Mouse (Mus musculus) forebrain, embryonic 11.5 days (tissue): ENCODE data around the gene Skap2. TPM values are rescaled to one million over a fixed set of nuclear protein-coding genes. Genes with fewer than 3 reads are reported as not detected.

ENCODE experiments used
- ATAC-seq: fragments of 200-750 bp; cut with Nextera tagmentation; replicated peaks from 2 replicates; pipeline ENCODE4 v1.8.0; 2017; ENCODE audit warnings: moderate TSS enrichment; ENCODE audit not compliant: low FRiP score
- DNase-seq: peaks from one replicate; pipeline ENCODE4 v3.0.0-alpha.2; 2017; ENCODE audit warnings: low spot score
- H3K27ac ChIP-seq: fragments of 300-500 bp; sonication (generic); 2 replicates; pipeline ENCODE4 v1.5.1; 2014; ENCODE audit warnings: low read depth, low read length
- H3K27me3 ChIP-seq: fragments of 300-500 bp; sonication (generic); 2 replicates; pipeline ENCODE4 v1.6.1; 2014; ENCODE audit warnings: mild to moderate bottlenecking, low read length, mixed read lengths; ENCODE audit not compliant: control insufficient read depth, insufficient read depth
- H3K36me3 ChIP-seq: fragments of 300-500 bp; sonication (generic); 2 replicates; pipeline ENCODE4 v1.6.1; 2014; ENCODE audit warnings: mild to moderate bottlenecking, low read length, moderate library complexity, mixed read lengths; ENCODE audit not compliant: control insufficient read depth, insufficient read depth
- H3K4me1 ChIP-seq: fragments of 300-500 bp; sonication (generic); replicated peaks from 2 replicates; pipeline ENCODE4 v1.6.1; 2014; ENCODE audit warnings: low read length, mixed read lengths; ENCODE audit not compliant: control insufficient read depth, insufficient read depth
- H3K4me2 ChIP-seq: fragments of 300-500 bp; sonication (generic); 2 replicates; pipeline ENCODE4 v1.6.1; 2014; ENCODE audit warnings: low read depth, mild to moderate bottlenecking, low read length, moderate library complexity, mixed read lengths; ENCODE audit not compliant: severe bottlenecking
- H3K4me3 ChIP-seq: fragments of 300-500 bp; sonication (generic); 2 replicates; pipeline ENCODE4 v1.5.1; 2014; ENCODE audit warnings: low read depth, low read length
- H3K9ac ChIP-seq: fragments of 300-500 bp; sonication (generic); 2 replicates; pipeline ENCODE4 v1.6.1; 2014; ENCODE audit warnings: low read length
- H3K9me3 ChIP-seq: fragments of 300-500 bp; sonication (generic); 2 replicates; pipeline ENCODE4 v1.6.1; 2016; ENCODE audit warnings: low read length, mixed read lengths; ENCODE audit not compliant: control insufficient read depth
- WGBS: fragments of 180-500 bp; shearing (Covaris S2); extraction: QIAGEN DNeasy Blood & Tissue Kit; methylation state at CpG from one replicate; pipeline ENCODE4 v1.1.7; 2014; 5-methylcytosine and 5-hydroxymethylcytosine counted together
- polyA plus RNA-seq: library from polyadenylated mRNA; unstranded; fragments of >200 nt; fragmentation: Nextera tagmentation; extraction: Ambion mirVana; gene quantifications from 2 replicates; pipeline ENCODE4 v1.2.1, GENCODE M21; 2014

Skap2 gene
- polyA plus RNA-seq, 1 experiment from 2014 or later: 7.7 TPM

DNA sequence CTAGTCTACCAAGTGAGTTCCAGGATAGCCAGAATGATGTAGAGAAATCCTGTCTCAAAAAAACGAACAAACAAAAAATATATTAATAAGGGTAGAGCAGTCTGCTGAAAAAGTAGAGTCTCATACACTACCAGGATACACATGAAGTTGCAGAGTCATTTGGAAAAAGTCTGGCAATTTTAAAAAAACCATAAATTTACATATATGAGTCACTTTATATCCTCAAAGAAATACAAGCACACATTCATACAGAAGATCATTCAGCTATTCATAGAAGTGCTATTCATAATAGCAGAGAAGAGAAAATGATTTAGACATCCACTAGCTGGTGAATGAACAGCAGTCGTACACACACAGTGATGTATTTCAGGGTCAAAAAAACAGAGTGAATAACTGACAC, 24.4 kb downstream of the Skap2 start:
- DNase-seq (no peak), ATAC-seq (no peak)
- Histone ChIP-seq H3K27ac (no peak overlapping the region), H3K36me3 (no peaks in the 10 kb centered on the region), H3K4me3 (no peak overlapping the region), H3K9ac (no peak overlapping the region), H3K27me3 (no peaks in the 10 kb centered on the region), H3K9me3 (no peaks in the 10 kb centered on the region), H3K4me2 (no peak overlapping the region), H3K4me1 (no peaks in the 10 kb centered on the region)
- 83% methylated on average over 2 of the region's 2 CpGs for WGBS

DNA sequence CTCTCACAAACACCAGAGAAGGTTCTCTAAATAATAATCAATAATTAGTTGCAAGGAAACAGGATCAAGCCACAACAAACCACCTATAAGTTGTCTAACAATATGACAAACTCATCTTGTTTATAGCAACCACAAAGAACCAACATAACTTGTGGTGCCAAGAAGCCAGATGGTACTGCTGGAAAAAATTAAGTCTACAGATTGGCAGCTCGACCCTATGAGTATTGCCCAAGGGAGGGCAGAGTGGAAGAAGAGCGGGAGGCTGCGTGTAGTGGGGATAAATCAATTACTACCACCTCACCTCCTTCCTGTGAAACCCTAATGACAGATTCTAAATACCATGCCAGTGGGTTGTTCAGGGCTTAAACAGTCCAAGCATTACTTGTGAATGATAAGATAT, 34.7 kb downstream of the Skap2 start:
- ATAC-seq (no peak), DNase-seq (no peak)
- WGBS: 71% methylated on average over 3 of the region's 3 CpGs
- Histone ChIP-seq H3K9me3 (no peaks in the 10 kb centered on the region), H3K4me1 (no peaks in the 10 kb centered on the region), H3K27me3 (no peaks in the 10 kb centered on the region), H3K9ac (no peak overlapping the region), H3K4me3 (no peak overlapping the region), H3K27ac (no peak overlapping the region), H3K4me2 (no peak overlapping the region), H3K36me3 (no peaks in the 10 kb centered on the region)

DNA sequence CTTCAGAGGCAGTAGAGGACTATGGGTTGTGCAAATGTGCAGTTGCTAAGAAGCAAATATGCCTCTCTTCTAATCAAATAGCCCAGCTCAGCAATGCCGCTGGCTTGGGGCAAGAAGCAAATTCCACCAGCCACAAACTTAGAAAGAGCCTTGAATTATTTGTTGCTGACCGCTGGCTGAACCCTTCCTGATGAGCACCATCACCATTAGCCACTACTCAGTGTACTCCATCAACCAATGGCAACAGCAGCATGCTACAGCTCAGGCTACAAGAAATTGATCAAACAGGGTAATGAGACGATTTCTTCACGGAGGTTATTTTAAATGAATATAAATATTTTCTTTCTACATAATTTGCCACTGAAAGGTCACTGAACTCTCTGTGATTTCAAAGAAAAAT, 36.6 kb downstream of the Skap2 start:
- no peak for DNase-seq
- Histone ChIP-seq H3K9ac (no peak overlapping the region), H3K27ac (no peak overlapping the region), H3K36me3 (no peaks in the 10 kb centered on the region), H3K4me1 (no peaks in the 10 kb centered on the region), H3K4me2 (no peak overlapping the region), H3K4me3 (no peak overlapping the region), H3K9me3 (no peaks in the 10 kb centered on the region), H3K27me3 (no peaks in the 10 kb centered on the region)
- no peak for ATAC-seq
- 66% methylated on average over 4 of the region's 4 CpGs for WGBS

DNA sequence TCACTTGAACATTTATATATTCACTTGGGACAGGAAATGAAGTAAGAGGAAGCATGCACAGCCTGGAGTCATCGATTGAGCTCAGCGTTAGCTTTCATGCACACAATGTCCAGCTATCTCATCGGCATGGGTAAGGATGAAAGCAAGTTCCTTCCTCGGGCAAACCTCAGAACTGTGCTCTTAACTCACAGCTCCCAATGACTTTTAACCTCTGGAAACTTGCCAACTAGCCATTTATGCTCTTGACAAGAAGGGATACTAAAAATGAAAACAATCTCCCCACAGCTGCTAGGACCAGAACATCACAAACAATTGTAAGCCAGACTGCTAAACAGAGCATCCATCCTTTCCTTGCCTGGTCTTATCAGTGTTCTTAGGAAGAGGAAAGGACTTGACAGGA, 53.4 kb downstream of the Skap2 start:
- WGBS: 86% methylated on average over 4 of the region's 4 CpGs
- H3K27me3 ChIP-seq: no peaks in the 10 kb centered on the region
- H3K36me3 ChIP-seq: no peaks in the 10 kb centered on the region
- H3K27ac ChIP-seq: no peak overlapping the region
- no peak for DNase-seq
- H3K4me3 ChIP-seq: no peak overlapping the region
- ATAC-seq: no peak
- no peak overlapping the region for H3K4me2 ChIP-seq
- no peak overlapping the region for H3K9ac ChIP-seq
- no peaks in the 10 kb centered on the region for H3K9me3 ChIP-seq
- H3K4me1 ChIP-seq: no peaks in the 10 kb centered on the region

DNA sequence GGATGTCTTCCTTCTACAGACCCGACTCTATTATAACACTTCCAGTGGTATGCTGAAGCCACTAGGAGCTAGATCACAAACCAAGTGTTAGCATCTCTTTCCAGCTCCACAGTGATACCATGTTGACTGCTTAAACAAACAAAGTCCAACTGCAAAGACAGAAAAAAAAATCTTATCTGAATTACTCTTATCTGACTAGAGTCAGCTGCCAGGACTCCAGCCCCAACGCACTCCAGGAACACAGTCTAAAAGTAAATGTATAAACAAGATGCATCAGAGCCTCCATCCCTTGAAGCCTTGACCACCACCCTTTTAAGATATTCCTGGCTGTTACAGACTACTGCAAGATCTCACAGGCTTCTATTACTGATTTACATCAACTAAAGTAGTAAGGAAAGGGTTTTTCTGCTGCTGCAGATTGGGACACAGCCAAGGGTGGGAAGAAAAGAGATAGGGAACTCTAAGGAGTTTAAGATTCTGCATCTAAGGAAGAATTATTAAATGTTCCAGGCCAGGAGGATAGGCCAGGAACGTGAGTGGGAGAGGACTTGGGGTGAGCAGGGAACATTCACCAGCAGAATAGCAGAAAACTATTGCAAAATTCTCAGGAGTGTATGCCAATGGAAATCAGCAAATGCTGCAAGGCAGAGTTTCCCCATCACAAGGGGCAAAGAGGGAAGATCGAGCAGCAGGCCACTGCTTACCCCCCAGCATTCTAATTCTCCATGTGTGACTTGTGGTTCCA, 56.1 kb downstream of the Skap2 start:
- Histone ChIP-seq H3K9ac (no peak overlapping the region), H3K9me3 (no peaks in the 10 kb centered on the region), H3K27ac (no peak overlapping the region), H3K27me3 (no peaks in the 10 kb centered on the region), H3K4me1 (no peaks in the 10 kb centered on the region), H3K36me3 (no peaks in the 10 kb centered on the region), H3K4me3 (no peak overlapping the region), H3K4me2 (no peak overlapping the region)
- 85% methylated on average over 4 of the region's 4 CpGs for WGBS
- DNase-seq: no peak
- no peak for ATAC-seq

DNA sequence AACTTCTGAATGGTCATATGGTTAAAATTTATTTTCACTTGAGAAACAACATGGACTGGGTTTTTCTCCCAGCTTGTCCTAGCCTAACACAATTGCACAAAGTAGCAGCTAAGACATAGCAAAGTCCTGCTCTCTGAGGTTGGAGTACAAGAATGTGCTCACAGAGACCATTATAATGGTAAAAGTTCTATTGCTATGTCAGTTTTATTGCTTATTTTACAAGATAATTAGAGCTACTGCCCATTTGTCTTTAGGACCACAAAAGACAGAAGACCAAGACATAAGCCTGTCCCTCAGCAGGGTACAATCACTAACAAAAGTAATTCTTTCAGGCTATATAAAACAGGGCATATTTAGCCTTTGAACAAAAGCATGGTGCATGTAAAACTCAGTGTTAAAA, 64.7 kb downstream of the Skap2 start:
- ATAC-seq (no peak), DNase-seq (no peak)
- Histone ChIP-seq H3K4me1 (no peaks in the 10 kb centered on the region), H3K27me3 (no peaks in the 10 kb centered on the region), H3K27ac (no peak overlapping the region), H3K4me2 (no peak overlapping the region), H3K9ac (no peak overlapping the region), H3K4me3 (no peak overlapping the region), H3K36me3 (no peaks in the 10 kb centered on the region), H3K9me3 (no peaks in the 10 kb centered on the region)

DNA sequence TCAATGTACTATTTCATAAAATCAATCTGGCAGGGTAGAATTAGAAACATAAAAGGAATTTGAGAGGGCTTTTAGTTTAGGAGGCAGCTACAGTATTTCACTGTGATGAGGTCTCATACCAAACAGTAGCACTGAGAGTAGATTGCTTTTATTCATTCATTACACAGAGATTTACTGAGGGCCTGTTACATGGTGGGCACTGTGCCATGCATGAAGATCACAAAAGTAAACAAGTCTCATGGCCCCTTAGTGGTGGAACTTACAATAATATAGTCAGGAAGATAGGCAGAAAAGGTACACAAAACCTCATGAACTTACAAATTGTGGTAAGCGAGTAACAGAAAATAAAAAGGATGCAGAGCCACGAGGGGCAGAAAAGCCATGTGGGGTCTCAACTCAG, 67.4 kb downstream of the Skap2 start:
- Histone ChIP-seq H3K27ac (no peak overlapping the region), H3K4me1 (no peaks in the 10 kb centered on the region), H3K27me3 (no peaks in the 10 kb centered on the region), H3K9ac (no peak overlapping the region), H3K4me3 (no peak overlapping the region), H3K4me2 (no peak overlapping the region), H3K9me3 (no peaks in the 10 kb centered on the region), H3K36me3 (no peaks in the 10 kb centered on the region)
- DNase-seq: no peak
- no peak for ATAC-seq
- WGBS: 87% methylated on average over 2 of the region's 2 CpGs

DNA sequence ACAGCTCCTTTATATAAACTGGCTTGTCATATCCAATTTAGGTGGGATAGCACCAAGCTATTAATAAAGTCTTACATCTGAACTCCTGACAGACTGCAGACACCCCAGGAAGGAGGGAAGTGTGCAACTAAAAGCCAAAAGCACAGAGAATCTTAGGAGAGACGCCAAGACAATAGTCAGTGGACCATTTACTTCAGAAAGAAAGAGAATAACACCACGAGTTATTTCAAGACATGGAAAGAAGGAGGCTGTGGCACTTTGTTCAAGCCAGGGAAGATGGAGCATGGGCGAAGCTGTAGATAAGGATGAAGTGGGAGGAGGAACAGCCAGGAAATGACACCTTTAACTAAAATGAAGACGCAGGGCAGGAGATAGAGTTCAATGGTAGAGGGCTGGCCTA, 78.4 kb downstream of the Skap2 start:
- no peaks in the 10 kb centered on the region for H3K9me3 ChIP-seq
- no peaks in the 10 kb centered on the region for H3K4me1 ChIP-seq
- no peak overlapping the region for H3K4me3 ChIP-seq
- ATAC-seq: no peak
- 71% methylated on average over 4 of the region's 4 CpGs for WGBS
- H3K36me3 ChIP-seq: no peaks in the 10 kb centered on the region
- peaks cover 25% of the 10 kb centered on the region for H3K27me3 ChIP-seq
- H3K9ac ChIP-seq: no peak overlapping the region
- no peak for DNase-seq
- no peak overlapping the region for H3K4me2 ChIP-seq
- no peak overlapping the region for H3K27ac ChIP-seq

DNA sequence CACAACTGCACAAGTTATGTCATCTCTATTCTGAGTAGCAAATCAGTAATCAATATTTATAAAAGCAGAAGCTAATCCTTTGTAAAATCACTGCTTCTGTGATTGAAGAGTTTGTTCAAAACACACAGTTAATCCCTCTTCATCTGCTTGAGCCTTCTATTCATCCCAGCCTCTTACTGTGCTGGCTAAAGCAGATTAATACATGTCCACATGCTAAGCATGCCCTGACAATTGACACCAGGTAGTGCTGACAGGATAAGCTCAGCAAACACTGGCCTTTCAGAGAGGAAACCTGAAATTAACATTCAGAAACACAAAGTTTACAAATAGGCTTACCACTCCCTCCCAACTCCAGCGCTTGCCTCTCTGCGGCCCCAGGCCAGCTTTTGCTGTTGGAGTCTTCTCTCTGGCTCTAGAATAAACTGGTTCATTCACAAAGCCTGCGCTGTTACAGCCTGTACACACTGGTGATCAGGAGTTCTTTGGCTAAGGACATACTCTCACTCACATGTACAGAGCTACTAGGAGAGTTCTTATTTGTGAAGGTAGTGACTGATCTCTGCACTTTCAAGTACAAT, 79.2 kb downstream of the Skap2 start:
- H3K4me2 ChIP-seq: no peak overlapping the region
- peaks cover 25% of the 10 kb centered on the region for H3K27me3 ChIP-seq
- no peaks in the 10 kb centered on the region for H3K36me3 ChIP-seq
- H3K9ac ChIP-seq: no peak overlapping the region
- ATAC-seq (no peak), DNase-seq (no peak)
- no peak overlapping the region for H3K27ac ChIP-seq
- no peaks in the 10 kb centered on the region for H3K9me3 ChIP-seq
- H3K4me1 ChIP-seq: no peaks in the 10 kb centered on the region
- no peak overlapping the region for H3K4me3 ChIP-seq
- WGBS: 21% methylated on average over 3 of the region's 3 CpGs
